Mouse (Mus musculus) T-helper 2 cell (primary cell): ENCODE measurements around the gene Arhgef39.

ENCODE experiments used
- in situ Hi-C: fragments of 300-600 bp; cut with MboI, MseI; formaldehyde crosslinking; loops from one replicate; pipeline ENCODE4 v1.15.1; 2025; ENCODE audit warnings: high pct_unique_total_duplicates

Arhgef39 gene

DNA sequence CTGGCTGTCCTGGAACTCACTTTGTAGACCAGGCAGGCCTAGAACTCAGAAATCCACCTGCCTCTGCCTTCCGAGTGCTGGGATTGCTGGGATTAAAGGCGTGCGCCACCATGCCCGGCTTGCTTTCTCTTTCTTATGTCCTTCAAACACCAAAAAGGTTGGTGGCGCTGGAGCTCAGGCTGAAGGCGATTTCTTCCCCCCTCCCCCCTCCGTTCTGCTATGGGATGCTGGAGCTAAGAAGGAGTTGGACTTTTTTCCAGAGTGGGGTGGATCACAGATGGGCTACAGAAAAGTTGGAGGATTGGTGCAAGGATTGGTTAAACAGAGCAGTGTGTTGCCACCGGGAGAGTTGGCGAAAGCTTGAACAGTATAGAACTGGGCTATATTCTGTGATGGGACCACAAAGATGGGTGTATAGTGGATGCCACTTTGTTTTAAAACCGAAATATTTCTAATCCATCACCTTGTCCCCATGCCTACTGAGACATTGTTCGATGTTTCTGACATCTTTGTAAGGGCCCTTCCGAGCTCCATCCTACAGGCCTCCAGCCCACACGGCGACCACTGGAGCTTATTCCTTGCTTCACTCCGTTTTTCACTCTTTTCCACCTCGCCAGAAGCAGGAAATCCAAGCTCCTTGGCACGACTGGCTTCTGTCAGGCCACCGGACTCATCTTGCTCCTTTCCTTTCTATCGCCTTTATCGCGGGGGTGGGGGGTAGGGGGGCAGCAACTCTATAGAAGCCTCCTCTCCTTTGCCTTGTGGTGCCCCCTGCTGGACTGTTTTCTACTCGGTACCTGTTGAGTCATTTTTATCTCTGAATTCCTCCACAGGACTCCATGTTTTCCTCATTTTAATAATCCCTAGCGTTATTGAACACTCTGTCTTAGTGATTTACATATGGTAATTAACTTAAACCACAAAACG lies 20.3 kb downstream of the Arhgef39 start:
- in situ Hi-C loops: no loop called here

DNA sequence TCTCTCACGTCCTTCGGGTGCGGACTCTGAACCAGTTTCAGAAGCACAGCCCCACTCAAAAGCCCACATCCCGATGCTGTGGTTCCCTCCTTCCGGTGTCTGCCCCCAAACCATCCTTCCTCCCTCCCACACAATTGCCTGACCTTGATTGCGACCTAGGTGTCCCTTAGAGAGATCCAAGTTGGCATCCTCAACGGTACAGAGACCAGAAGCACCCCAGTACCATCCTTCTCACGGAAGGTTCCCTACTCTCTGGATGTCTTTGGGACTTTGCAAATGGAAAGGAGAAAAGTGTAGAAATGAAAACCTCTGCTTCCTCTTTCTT lies 21.0 kb downstream of the Arhgef39 start:
- in situ Hi-C loops: no loop called here

DNA sequence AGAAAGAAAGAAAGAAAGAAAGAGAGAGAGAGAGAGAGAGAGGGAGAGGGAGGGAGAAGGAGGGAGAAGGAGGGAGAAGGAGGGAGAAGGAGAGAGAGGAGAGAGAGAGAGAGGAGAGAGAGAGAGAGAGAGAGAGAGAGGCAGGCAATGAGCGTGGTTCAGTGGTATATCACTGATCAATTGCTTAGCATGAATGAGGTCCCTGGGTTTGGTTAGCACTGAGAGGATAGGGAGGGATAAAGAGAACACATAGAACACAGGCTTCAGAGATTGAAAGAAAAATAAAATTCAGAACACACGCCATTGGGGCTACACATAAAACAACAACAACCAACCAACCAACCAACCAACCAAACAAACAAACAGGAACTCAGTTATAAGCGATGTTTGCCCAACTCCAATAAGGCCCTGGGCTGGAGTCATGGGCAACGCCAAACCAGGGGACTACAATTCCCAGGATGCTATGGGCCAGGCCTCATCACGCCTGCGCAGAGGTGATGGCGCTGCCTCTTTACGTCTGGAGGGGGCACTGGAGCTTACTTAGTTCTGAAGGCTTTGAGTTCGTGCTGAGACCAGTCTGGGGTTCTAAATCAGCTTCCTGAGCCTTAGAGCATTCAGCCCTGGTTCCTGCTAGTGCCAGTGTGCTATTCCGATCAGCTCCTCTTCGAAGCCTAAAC lies 21.5 kb downstream of the Arhgef39 start:
- in situ Hi-C loops: no loop called here

DNA sequence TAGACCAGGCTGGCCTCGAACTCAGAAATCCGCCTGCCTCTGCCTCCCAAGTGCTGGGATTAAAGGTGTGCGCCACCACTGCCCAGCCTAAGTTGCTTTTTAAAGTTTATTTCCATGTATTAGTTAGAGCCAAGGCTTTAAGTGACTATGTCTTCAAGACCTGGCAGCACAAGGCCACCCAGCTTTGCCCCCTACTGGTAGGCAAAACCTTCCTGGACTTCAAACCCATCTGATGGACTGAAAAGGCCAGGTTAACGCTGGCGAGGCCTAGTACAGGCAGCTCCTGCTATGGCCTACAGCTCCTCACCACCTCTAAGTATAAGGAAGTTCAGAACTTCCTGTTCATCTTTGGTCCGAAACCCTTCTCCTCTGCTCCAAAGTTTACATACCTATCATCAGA lies 22.9 kb downstream of the Arhgef39 start:
- in situ Hi-C loops: no loop called here

DNA sequence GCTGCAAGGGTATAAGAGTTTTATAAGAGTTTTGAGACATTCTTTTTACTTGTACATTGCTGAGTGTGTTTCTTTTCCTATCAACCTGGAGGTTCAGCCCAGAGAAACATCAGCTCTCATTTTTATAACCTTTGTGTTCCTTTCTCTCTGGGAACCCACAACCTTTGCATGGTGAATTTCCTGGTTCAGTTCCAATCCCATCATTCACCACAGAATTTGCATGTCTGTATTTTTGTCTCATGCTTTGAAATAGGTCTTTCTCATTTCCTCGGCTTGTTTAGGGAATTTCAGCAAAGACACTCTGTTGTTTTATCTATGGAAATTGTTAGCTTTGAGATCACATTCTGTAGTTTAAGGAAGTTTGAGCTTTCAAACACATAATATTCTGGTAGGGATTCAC lies 25.9 kb downstream of the Arhgef39 start:
- in situ Hi-C loops: no loop called here

DNA sequence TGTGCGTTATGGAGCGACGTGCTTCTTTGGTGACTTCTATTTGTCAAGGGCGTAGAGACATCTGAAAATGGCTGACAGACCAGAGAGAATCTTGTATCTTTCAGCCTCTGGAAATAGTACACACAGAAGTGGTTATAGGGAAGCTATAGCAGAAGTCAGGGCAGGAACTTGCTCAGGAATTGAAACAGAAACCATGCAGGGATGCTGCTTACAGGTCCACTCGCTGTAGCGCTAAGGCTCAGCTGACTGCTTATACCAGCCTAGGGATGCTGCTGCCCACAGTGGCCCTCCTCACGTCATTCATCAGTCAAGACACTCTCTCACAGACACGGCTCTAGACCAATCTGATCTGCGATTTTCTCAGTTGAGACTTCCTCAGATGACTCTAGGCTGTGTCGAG lies 29.2 kb downstream of the Arhgef39 start:
- in situ Hi-C loops: no loop called here

DNA sequence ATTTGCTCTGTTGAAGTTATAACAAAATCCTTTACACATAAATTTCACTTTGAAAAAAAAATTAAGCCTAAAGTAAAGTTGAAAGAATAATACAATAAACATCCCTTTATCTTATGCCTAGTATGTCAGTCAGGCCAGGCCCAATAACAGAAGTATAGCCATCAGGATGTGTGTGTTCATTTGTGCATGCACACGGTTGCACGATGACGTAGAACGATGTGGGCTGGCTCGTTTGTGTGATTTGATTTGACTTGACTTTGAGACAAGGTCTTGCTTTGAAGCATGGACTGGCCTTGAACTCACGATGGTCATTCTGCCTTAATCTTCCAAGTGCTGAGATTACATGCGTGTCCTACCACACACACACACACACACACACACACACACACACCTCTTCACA lies 32.6 kb downstream of the Arhgef39 start:
- in situ Hi-C loops: no loop called here

DNA sequence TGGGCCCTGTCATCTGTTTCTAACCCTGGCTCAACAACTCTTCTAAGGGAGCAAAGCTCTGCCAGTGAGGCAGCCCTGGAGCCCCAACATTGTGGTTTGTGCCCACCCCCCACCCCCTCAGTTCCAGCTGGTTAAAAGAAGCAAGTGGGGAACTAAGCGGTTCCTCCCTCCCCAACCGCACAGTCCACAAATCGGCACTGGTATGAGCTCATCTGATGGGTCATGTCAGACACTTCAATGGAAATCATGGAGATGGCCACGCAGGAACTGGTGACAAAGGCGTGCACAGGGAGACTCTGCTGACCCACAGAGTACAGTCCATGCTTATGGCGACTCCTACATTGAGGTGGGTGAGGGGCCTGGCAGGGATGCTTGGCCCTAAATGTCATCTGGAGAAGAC lies 33.6 kb downstream of the Arhgef39 start:
- in situ Hi-C loops: no loop called here

DNA sequence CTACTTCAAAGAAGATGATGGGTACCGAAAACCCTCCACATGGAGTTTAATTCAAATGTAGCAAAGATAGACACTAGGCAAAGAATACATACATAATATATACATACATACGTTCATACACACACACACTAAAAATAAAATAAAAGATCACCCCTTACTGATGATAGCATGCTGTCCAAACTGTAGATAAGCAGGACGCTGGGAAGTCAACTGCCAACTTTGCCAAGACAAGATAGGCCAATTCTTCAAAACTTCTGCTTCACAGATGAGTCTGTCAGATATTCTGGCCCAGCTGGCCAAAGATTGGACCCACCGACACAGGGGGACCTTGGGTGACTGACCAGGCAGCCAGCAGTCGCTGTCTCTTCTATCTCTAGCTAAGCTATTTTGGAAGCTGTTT lies 36.4 kb downstream of the Arhgef39 start:
- in situ Hi-C loops: no loop called here

DNA sequence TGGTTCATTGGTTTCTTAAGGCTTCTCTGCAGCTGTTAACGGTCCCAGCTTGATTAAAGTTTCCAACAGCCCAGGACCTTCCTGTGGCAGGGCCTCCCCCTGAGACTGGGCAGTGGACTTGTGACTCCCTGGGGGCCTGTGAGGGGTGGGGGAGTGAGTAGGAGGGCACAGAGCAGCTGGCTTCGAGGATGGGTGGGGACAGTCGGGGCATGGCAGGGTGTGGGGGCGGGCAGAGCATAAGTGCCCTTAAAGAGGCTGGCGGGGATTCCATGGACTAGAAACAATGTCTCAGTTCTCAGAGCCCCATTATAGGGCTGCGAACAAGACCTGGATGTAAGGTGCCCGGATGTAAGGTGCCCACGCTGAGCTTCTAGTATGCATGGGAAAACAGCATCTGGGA lies 42.4 kb downstream of the Arhgef39 start:
- in situ Hi-C loops: no loop called here

DNA sequence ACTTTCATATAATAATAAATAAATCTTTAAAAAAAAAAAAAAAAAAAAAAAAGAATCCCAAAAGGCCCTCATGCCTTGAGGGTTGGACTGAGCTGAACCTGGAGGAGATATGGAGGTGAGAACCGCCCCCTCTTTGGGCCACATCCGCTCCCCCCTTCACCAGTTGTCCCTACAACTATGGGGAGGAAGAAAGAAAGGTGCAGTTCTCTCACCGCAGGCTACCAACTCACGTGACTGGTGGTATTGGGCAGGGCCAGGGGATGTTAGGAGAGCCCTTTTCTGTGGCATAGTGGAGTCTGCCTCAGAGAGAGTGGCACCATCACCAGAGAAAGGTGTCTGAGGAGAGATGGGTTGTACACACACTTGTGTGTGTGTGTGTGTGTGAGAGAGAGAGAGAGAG lies 43.0 kb downstream of the Arhgef39 start:
- in situ Hi-C loops: no loop called here

DNA sequence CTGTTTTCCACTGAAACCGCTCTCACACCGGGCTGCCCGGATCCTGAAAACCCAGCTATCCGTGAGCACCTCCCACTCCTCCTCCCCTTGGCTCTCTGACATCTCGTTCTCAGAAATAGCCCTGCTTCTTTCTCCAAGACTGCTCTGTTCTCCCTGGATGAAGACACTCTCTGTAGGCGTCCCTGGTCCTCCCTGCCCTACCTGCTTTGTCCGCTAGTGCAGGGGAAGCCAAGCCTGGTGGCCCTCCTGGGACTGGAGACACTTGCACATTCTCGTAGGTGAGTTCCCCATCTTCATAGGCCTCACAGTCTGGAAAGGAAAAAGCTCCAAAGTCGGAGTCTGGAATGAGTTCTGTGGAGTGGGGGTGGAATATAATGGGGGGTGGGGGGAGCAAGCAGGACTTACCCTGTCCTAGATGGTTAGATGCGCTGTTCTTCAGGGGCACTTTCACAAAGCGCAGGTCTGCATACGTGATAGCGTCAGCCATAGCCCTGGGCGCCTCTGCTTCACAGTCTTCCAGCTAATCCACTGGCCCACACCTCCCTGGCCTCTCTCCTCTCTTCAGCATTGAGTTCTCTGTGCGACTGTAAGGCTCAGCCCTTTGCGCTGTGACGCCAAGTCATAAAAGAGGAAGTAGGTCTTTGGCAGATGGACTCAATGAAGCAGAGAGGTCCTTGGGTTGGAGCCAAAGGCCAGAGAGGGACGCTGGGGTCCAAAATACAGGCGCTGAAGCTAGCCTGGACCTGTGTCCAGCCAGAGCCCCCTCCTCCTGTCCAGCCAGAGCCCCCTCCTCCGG lies 45.3 kb downstream of the Arhgef39 start, which contains the start of gene Cd72:
Gene Cd72 (minus strand): TSS at position 588 of the 796 bp plus-strand sequence.
- in situ Hi-C loops: no loop called here

DNA sequence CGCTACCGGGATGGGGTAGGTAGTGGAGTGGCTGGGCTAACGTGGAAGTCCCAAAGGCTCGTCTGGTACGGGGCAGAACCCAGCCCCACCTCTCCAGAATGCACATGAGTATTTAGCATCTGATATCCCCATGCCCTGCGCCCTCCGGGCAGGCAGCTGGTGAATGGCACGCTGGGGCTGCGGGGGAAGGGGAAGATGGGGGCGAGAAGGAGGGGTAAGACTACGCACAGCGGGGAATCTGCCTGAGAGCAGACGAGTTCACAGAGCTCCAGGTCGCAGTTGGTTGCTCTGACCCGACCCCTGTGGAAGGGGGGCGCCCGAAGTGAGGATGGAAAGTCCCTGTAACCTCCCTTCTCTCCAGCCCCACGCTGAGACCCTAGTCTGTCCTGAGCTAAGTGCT lies 46.1 kb downstream of the Arhgef39 start:
- in situ Hi-C loops: no loop called here

DNA sequence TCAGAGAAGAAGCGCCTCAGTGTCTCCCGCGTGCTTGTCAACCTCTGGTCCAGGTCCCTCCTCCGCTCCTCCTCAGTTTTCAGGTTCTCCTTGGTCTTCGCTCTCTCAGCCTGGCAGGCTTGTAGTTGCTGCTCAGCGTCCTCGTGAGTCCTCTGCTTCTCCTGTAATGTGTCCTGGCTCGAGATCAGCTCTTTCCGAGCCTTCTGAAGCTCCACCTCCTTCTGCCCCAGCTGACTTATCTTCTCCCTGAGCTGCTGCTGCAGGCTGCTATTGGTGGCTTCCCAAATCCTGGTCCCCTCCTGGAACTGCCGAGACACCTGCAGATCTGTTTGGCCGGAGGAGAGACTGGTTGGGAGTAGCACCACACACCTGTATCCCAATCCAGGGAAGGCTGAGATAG lies 47.2 kb downstream of the Arhgef39 start:
- in situ Hi-C loops: no loop called here

DNA sequence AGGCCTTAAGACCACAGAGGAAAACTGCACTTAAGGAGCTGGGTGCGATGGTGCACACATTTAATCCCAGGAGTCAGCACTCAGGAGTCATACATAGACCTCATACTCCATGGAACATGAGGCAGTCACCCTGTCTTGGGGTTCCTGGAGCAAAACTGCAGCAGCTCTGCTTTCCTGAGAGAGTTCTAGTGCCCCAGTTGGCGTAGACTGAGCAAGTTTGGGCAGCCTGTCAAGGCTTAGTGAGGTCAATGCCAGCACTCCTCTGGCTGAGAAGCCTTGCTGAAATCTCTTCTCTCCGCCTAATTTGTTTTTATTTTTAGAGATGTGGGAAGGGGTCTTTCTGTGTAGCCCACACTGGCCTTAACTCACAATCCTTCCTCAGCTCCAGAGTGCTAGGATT lies 50.9 kb downstream of the Arhgef39 start:
- in situ Hi-C loops: loop anchor here (10.0 kb wide), 1 partner anchor 404 kb away; the partner anchor contains the start of gene Fam214b

DNA sequence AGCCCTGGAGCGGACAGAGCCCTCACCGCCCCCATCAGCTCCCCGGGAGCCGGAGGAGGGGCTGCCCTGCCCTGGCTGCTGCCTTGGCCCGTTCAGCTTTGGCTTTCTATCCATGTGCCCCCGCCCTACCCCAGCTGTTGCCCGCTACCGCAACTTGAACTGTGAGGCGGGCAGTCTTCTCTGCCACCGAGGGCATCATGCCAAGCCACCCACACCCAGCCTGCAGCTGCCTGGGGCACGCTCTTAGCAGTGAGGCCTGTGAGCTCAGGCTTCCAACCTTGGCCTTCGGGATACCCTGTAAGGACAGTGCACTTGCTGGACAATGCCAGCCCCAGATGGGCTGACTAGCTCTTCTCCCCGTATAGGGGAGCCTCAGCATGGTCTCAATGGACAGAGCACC lies 52.2 kb downstream of the Arhgef39 start:
- in situ Hi-C loops: loop anchor here (10.0 kb wide), 1 partner anchor 402 kb away; the partner anchor contains the start of gene Fam214b
